Mouse (Mus musculus): ENCODE results near the gene Pin1. TPM values are rescaled to one million over a fixed set of nuclear protein-coding genes. Genes with fewer than 3 reads are reported as not detected.

Gene Pin1
- polyA plus RNA-seq, 1 experiment from 2014 or later, result 48.5 TPM

DNA sequence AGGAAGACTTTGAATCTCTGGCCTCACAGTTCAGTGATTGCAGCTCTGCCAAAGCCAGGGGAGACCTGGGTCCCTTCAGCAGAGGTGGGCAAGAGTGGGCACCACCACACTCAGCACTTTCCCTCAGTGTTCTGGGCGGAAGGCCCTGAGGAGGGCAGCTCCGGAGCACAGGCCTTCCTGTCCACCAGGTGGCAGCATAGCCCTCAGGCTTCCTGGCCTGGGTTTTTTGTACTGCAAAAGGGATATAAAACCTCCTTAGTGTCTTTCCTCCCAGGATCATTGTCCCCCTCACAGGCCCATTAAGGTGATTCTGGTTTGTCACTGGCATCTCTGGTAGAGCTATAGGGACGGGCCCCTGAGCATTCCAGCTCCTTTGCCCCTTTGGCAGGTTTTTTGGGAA is 10.4 kb downstream of the Pin1 start:
- no peak overlapping the region for H3K4me2 ChIP-seq (ENCODE audit: low read length)
- H3K4me1 ChIP-seq (ENCODE audit: control insufficient read depth in 2 of 2, insufficient read depth in 2 of 2, low read length in 2 of 2), result peaks cover 0 to 13% of the 10 kb centered on the region in 2 experiments; a peak in 3 of 4 replicates
- no peaks in the 10 kb centered on the region for H3K27me3 ChIP-seq (ENCODE audit: control insufficient read depth, insufficient read depth, low read length)
- H3K27ac ChIP-seq (replicated peaks in 1 of 2; ENCODE audit: control insufficient read depth in 1 of 2, insufficient read depth in 1 of 2, low read depth in 2 of 2, low read length in 2 of 2), result no peak overlapping the region
- peaks cover 69% of the 10 kb centered on the region for H3K36me3 ChIP-seq (ENCODE audit: control insufficient read depth, insufficient read depth, low read length)
- WGBS, result 45% methylated on average over 3 of the region's 3 CpGs
- no peak for ATAC-seq (ENCODE audit: insufficient number of reproducible peaks, insufficient read depth, low FRiP score, low read depth)
- no peaks in the 10 kb centered on the region for H3K9me3 ChIP-seq (ENCODE audit: control insufficient read depth, low read length)
- no peak overlapping the region for H3K4me3 ChIP-seq (ENCODE audit: control insufficient read depth in 1 of 2, insufficient read depth in 1 of 2, low read depth in 1 of 2, low read length in 2 of 2)
- no peak overlapping the region for H3K9ac ChIP-seq (ENCODE audit: low read length)

DNA sequence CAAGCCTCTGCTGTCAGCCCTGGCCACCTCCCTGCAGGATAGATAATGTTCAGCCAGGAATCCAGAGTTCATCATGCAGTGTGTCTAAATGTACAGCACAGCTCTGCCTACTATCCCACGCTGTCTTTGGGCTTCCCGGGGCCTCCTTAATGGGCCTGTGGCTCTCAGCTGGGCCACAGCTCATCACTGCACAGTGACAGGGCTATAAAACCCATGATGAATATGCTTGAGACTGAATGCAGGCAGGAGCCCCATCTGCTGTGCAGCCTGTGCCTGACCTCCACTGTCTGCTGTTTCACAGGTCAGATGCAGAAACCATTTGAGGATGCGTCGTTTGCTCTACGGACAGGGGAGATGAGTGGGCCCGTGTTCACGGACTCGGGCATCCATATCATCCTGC is 11.0 kb downstream of the Pin1 start:
- no peak for ATAC-seq (ENCODE audit: insufficient number of reproducible peaks, insufficient read depth, low FRiP score, low read depth)
- WGBS, result 96% methylated on average over 8 of the region's 8 CpGs
- H3K27ac ChIP-seq (replicated peaks in 1 of 2; ENCODE audit: control insufficient read depth in 1 of 2, insufficient read depth in 1 of 2, low read depth in 2 of 2, low read length in 2 of 2), result no peak overlapping the region
- no peak overlapping the region for H3K4me3 ChIP-seq (ENCODE audit: control insufficient read depth in 1 of 2, insufficient read depth in 1 of 2, low read depth in 1 of 2, low read length in 2 of 2)
- H3K27me3 ChIP-seq (ENCODE audit: control insufficient read depth, insufficient read depth, low read length), result no peaks in the 10 kb centered on the region
- H3K9ac ChIP-seq (ENCODE audit: low read length), result no peak overlapping the region
- H3K4me2 ChIP-seq (ENCODE audit: low read length), result no peak overlapping the region
- H3K9me3 ChIP-seq (ENCODE audit: control insufficient read depth, low read length), result no peaks in the 10 kb centered on the region
- peaks cover 0 to 7% of the 10 kb centered on the region in 2 experiments; a peak in 3 of 4 replicates for H3K4me1 ChIP-seq (ENCODE audit: control insufficient read depth in 2 of 2, insufficient read depth in 2 of 2, low read length in 2 of 2)
- peaks cover 64% of the 10 kb centered on the region for H3K36me3 ChIP-seq (ENCODE audit: control insufficient read depth, insufficient read depth, low read length)

DNA sequence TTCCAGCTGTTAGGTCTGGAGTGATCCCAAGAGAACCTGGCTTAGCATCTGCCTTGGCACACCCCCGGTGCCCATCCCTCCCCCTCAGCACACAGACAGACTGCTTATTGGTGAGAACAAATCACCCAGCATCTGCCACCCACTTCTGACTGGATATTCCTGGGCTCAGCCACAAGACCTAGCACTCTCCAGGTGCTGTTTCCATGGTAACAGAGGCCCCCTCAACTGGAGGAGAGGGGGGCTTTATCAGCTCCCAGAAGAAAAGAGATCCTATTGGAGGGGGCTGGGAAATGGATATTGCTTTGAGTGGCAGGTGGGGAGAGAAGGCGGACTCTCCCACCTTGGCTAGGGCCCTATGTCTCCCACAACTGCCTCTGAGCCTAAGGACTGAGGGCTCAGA is 12.1 kb downstream of the Pin1 start:
- no peaks in the 10 kb centered on the region for H3K27me3 ChIP-seq (ENCODE audit: control insufficient read depth, insufficient read depth, low read length)
- no peak overlapping the region for H3K27ac ChIP-seq (replicated peaks in 1 of 2; ENCODE audit: control insufficient read depth in 1 of 2, insufficient read depth in 1 of 2, low read depth in 2 of 2, low read length in 2 of 2)
- no peak overlapping the region for H3K4me2 ChIP-seq (ENCODE audit: low read length)
- 96% methylated on average over 2 of the region's 2 CpGs for WGBS
- no peak overlapping the region for H3K4me3 ChIP-seq (ENCODE audit: control insufficient read depth in 1 of 2, insufficient read depth in 1 of 2, low read depth in 1 of 2, low read length in 2 of 2)
- H3K36me3 ChIP-seq (ENCODE audit: control insufficient read depth, insufficient read depth, low read length), result peaks cover 56% of the 10 kb centered on the region
- H3K9me3 ChIP-seq (ENCODE audit: control insufficient read depth, low read length), result no peaks in the 10 kb centered on the region
- no peak for ATAC-seq (ENCODE audit: insufficient number of reproducible peaks, insufficient read depth, low FRiP score, low read depth)
- H3K4me1 ChIP-seq (ENCODE audit: control insufficient read depth in 2 of 2, insufficient read depth in 2 of 2, low read length in 2 of 2), result no peaks in the 10 kb centered on the region
- H3K9ac ChIP-seq (ENCODE audit: low read length), result no peak overlapping the region

DNA sequence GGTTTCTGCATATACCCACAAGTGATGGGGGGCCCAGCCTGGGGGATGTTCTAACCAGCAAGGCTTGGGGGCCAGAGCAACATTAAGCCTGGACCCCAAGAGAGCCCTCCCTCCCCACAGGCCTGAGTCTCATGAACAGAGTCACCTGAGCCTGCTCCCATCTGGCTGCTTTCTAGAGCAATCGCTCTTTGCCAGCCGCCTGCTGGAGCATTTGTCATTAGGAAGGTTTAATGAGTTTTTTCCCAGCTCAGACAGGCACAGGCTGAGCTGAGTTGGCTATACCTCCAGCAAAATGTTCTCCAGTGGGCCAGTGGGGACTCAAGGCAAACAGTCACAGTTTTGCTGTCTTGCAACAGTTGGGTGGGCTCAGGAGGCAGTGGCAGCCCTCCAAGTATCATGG is 12.5 kb downstream of the Pin1 start:
- peaks cover 52% of the 10 kb centered on the region for H3K36me3 ChIP-seq (ENCODE audit: control insufficient read depth, insufficient read depth, low read length)
- no peak overlapping the region for H3K9ac ChIP-seq (ENCODE audit: low read length)
- H3K9me3 ChIP-seq (ENCODE audit: control insufficient read depth, low read length), result no peaks in the 10 kb centered on the region
- H3K27me3 ChIP-seq (ENCODE audit: control insufficient read depth, insufficient read depth, low read length), result no peaks in the 10 kb centered on the region
- H3K4me3 ChIP-seq (ENCODE audit: control insufficient read depth in 1 of 2, insufficient read depth in 1 of 2, low read depth in 1 of 2, low read length in 2 of 2), result no peak overlapping the region
- WGBS, result 84% methylated on average over 2 of the region's 2 CpGs
- no peak overlapping the region for H3K4me2 ChIP-seq (ENCODE audit: low read length)
- ATAC-seq (ENCODE audit: insufficient number of reproducible peaks, insufficient read depth, low FRiP score, low read depth), result no peak
- H3K4me1 ChIP-seq (ENCODE audit: control insufficient read depth in 2 of 2, insufficient read depth in 2 of 2, low read length in 2 of 2), result no peaks in the 10 kb centered on the region
- no peak overlapping the region for H3K27ac ChIP-seq (replicated peaks in 1 of 2; ENCODE audit: control insufficient read depth in 1 of 2, insufficient read depth in 1 of 2, low read depth in 2 of 2, low read length in 2 of 2)

DNA sequence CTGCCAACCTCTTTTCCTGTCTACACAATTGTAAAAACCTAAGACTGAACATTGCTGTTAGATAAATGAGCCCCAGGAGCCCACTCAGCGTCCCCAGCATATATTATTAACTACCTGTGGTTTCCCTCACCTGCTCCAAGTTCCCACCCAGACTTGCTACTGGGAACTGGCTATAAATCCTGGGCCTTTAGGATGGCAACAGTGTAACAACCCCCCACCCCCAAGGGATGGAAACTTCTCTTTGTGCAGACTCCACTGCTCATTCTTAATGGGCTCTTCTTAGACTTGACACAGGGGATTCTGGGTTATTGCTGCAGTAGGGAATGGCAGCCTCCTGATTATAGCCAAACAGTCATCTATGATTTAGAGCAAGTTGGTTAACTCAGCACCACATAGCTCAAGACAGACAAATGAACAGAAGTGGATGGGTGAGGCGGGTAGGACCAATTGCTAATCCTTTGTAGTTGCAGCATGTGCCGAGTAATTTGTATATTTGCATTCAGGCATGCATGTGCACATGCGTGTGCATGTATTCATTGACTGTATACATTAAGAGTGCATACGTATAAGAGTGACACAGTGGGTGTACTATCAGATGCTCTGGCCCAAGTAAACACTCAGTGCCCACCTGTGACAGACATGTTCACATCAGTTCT is 13.2 kb downstream of the Pin1 start:
- no peaks in the 10 kb centered on the region for H3K4me1 ChIP-seq (ENCODE audit: control insufficient read depth in 2 of 2, insufficient read depth in 2 of 2, low read length in 2 of 2)
- H3K9me3 ChIP-seq (ENCODE audit: control insufficient read depth, low read length), result no peaks in the 10 kb centered on the region
- H3K27me3 ChIP-seq (ENCODE audit: control insufficient read depth, insufficient read depth, low read length), result no peaks in the 10 kb centered on the region
- no peak overlapping the region for H3K4me3 ChIP-seq (ENCODE audit: control insufficient read depth in 1 of 2, insufficient read depth in 1 of 2, low read depth in 1 of 2, low read length in 2 of 2)
- H3K36me3 ChIP-seq (ENCODE audit: control insufficient read depth, insufficient read depth, low read length), result peaks cover 45% of the 10 kb centered on the region
- no peak overlapping the region for H3K27ac ChIP-seq (replicated peaks in 1 of 2; ENCODE audit: control insufficient read depth in 1 of 2, insufficient read depth in 1 of 2, low read depth in 2 of 2, low read length in 2 of 2)
- no peak for ATAC-seq (ENCODE audit: insufficient number of reproducible peaks, insufficient read depth, low FRiP score, low read depth)
- WGBS, result 82% methylated on average over 5 of the region's 5 CpGs
- no peak overlapping the region for H3K9ac ChIP-seq (ENCODE audit: low read length)
- no peak overlapping the region for H3K4me2 ChIP-seq (ENCODE audit: low read length)

DNA sequence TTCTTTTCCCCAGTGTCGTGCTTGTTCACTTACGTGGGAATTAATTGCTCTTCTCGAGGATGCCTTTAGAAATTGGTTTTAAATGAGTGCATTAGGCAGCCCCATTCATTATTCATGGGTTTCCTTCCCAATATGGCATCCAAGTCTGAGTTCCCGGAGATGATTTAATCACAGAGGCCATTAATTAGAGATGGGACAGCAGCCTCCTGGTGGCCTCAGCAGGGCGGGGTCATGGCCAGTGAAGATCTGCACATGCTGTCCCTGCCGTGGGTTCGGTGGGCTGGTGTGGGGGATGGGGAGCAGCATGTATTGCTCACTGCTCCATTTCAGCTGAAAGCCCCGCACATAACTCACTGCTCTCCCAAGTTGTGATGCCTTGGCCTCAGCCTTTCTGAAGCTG is 14.0 kb downstream of the Pin1 start:
- peaks cover 37% of the 10 kb centered on the region for H3K36me3 ChIP-seq (ENCODE audit: control insufficient read depth, insufficient read depth, low read length)

DNA sequence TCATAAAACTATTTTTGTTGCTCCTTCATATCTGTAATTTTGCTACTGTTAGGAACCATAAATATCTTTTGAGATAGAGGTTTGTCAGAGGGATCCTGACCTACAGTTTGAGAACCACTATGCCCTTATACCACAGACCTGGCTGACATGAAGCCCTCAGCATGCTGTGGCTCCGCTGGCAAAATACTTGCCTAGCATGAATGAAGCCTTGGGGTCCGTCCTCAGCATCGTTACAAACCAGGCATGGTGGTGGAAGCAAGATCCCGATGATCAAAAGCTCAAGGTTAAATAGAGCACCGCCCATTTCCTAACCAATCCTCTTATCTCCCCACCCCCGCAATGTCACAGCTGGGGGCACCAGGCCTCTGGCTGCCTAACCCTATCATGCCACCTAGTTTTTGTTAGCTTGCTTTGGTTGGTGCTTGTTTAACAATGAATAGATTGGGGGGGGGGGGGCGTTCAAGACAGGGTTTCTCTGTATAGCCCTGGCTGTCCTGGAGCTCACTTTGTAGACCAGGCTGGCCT is 14.7 kb downstream of the Pin1 start:
- H3K27ac ChIP-seq (replicated peaks in 1 of 2; ENCODE audit: control insufficient read depth in 1 of 2, insufficient read depth in 1 of 2, low read depth in 2 of 2, low read length in 2 of 2), result no peak overlapping the region
- H3K36me3 ChIP-seq (ENCODE audit: control insufficient read depth, insufficient read depth, low read length), result peaks cover 31% of the 10 kb centered on the region
- no peaks in the 10 kb centered on the region for H3K9me3 ChIP-seq (ENCODE audit: control insufficient read depth, low read length)
- H3K4me3 ChIP-seq (ENCODE audit: control insufficient read depth in 1 of 2, insufficient read depth in 1 of 2, low read depth in 1 of 2, low read length in 2 of 2), result no peak overlapping the region
- no peak overlapping the region for H3K4me2 ChIP-seq (ENCODE audit: low read length)
- no peaks in the 10 kb centered on the region for H3K27me3 ChIP-seq (ENCODE audit: control insufficient read depth, insufficient read depth, low read length)
- H3K4me1 ChIP-seq (ENCODE audit: control insufficient read depth in 2 of 2, insufficient read depth in 2 of 2, low read length in 2 of 2), result no peaks in the 10 kb centered on the region
- 11% methylated on average over 7 of the region's 7 CpGs for WGBS
- H3K9ac ChIP-seq (ENCODE audit: low read length), result no peak overlapping the region
- ATAC-seq (ENCODE audit: insufficient number of reproducible peaks, insufficient read depth, low FRiP score, low read depth), result no peak

More for the DNA sequence above, 14.0 kb downstream of the Pin1 start:
- H3K27ac ChIP-seq (replicated peaks in 1 of 2; ENCODE audit: control insufficient read depth in 1 of 2, insufficient read depth in 1 of 2, low read depth in 2 of 2, low read length in 2 of 2), result no peak overlapping the region
- H3K27me3 ChIP-seq (ENCODE audit: control insufficient read depth, insufficient read depth, low read length), result no peaks in the 10 kb centered on the region
- WGBS, result 46% methylated on average over 8 of the region's 8 CpGs
- no peak overlapping the region for H3K4me2 ChIP-seq (ENCODE audit: low read length)
- H3K4me3 ChIP-seq (ENCODE audit: control insufficient read depth in 1 of 2, insufficient read depth in 1 of 2, low read depth in 1 of 2, low read length in 2 of 2), result no peak overlapping the region
- H3K9me3 ChIP-seq (ENCODE audit: control insufficient read depth, low read length), result no peaks in the 10 kb centered on the region
- H3K9ac ChIP-seq (ENCODE audit: low read length), result no peak overlapping the region
- ATAC-seq (ENCODE audit: insufficient number of reproducible peaks, insufficient read depth, low FRiP score, low read depth), result no peak
- no peaks in the 10 kb centered on the region for H3K4me1 ChIP-seq (ENCODE audit: control insufficient read depth in 2 of 2, insufficient read depth in 2 of 2, low read length in 2 of 2)

DNA sequence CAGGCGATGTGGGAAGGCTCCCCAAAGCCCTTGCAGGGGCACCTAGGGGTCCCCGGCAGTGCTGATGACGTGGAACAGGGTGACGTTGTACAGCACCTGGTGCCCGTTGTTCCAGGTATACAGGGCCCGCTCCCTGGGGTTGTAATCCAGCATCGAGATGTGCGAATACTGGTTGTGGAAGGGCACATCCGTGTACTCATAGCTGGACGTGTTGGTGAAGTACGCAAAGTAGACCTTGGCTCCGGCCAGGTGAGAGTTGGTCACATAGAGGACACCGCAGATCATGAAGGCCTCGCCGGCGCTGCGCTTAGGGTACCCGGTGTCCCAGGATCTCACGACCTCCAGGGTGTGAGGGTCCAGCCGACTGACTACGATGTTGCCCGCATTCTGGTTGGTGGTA is 16.2 kb downstream of the Pin1 start:
- peaks cover 16% of the 10 kb centered on the region for H3K36me3 ChIP-seq (ENCODE audit: control insufficient read depth, insufficient read depth, low read length)
- WGBS, result 91% methylated on average over 22 of the region's 22 CpGs
- ATAC-seq (ENCODE audit: insufficient number of reproducible peaks, insufficient read depth, low FRiP score, low read depth), result no peak

More for the DNA sequence above, 16.2 kb downstream of the Pin1 start:
- H3K27ac ChIP-seq (replicated peaks in 1 of 2; ENCODE audit: control insufficient read depth in 1 of 2, insufficient read depth in 1 of 2, low read depth in 2 of 2, low read length in 2 of 2), result no peak overlapping the region
- H3K9me3 ChIP-seq (ENCODE audit: control insufficient read depth, low read length), result no peaks in the 10 kb centered on the region
- H3K4me3 ChIP-seq (ENCODE audit: control insufficient read depth in 1 of 2, insufficient read depth in 1 of 2, low read depth in 1 of 2, low read length in 2 of 2), result no peak overlapping the region
- H3K27me3 ChIP-seq (ENCODE audit: control insufficient read depth, insufficient read depth, low read length), result no peaks in the 10 kb centered on the region
- H3K4me2 ChIP-seq (ENCODE audit: low read length), result no peak overlapping the region
- no peaks in the 10 kb centered on the region for H3K4me1 ChIP-seq (ENCODE audit: control insufficient read depth in 2 of 2, insufficient read depth in 2 of 2, low read length in 2 of 2)
- no peak overlapping the region for H3K9ac ChIP-seq (ENCODE audit: low read length)

Data from heart, embryonic 14.5 days (tissue).